Mouse (Mus musculus): Measurements from ENCODE around the gene Ncan.
A peak's percentile ranks its signal among the peaks of the same experiment; 100 is the strongest.

Gene Ncan

GRCm38 (mm10) chr8:70129309-70129952, 8.8 kb upstream of the Ncan start:
- no peak for DNase-seq (ENCODE audit: low spot score)

- DNase-seq (ENCODE audit: low spot score), result peak; percentile 46
Measured at GRCm38 (mm10) chr8:70128435-70128834, 7.8 kb upstream of the Ncan start.

- DNase-seq (ENCODE audit: low spot score), result no peak
Measured at GRCm38 (mm10) chr8:70124992-70125391, 4.3 kb upstream of the Ncan start.

- no peak for DNase-seq (ENCODE audit: low spot score)
Measured at GRCm38 (mm10) chr8:70122863-70123262, 2.2 kb upstream of the Ncan start.

- no peak for DNase-seq (ENCODE audit: low spot score)
Measured at GRCm38 (mm10) chr8:70118726-70119700, 1.7 kb downstream of the Ncan start.

- DNase-seq (ENCODE audit: low spot score), result no peak
Measured at GRCm38 (mm10) chr8:70117611-70118010, 3.1 kb downstream of the Ncan start.

GRCm38 (mm10) chr8:70114892-70115291, 5.8 kb downstream of the Ncan start:
- no peak for DNase-seq (ENCODE audit: low spot score)

- DNase-seq (ENCODE audit: low spot score), result no peak
Measured at GRCm38 (mm10) chr8:70114488-70114887, 6.2 kb downstream of the Ncan start.

- no peak for DNase-seq (ENCODE audit: low spot score)
Measured at GRCm38 (mm10) chr8:70112401-70113016, 8.2 kb downstream of the Ncan start.

GRCm38 (mm10) chr8:70111192-70111795, 9.4 kb downstream of the Ncan start:
- DNase-seq (ENCODE audit: low spot score), result no peak

GRCm38 (mm10) chr8:70110451-70110850, 10.2 kb downstream of the Ncan start:
- no peak for DNase-seq (ENCODE audit: low spot score)

- DNase-seq (ENCODE audit: low spot score), result no peak
Measured at GRCm38 (mm10) chr8:70104922-70105321, 15.8 kb downstream of the Ncan start.

- no peak for DNase-seq (ENCODE audit: low spot score)
Measured at GRCm38 (mm10) chr8:70104506-70104905, 16.2 kb downstream of the Ncan start.

GRCm38 (mm10) chr8:70100241-70100640, 20.4 kb downstream of the Ncan start:
- no peak for DNase-seq (ENCODE audit: low spot score)

- no peak for DNase-seq (ENCODE audit: low spot score)
Measured at GRCm38 (mm10) chr8:70099276-70099675, 21.4 kb downstream of the Ncan start.

GRCm38 (mm10) chr8:70092786-70093185, 27.9 kb downstream of the Ncan start:
- DNase-seq (ENCODE audit: low spot score), result no peak

- DNase-seq (ENCODE audit: low spot score), result no peak
Measured at GRCm38 (mm10) chr8:70089296-70089960, 31.2 kb downstream of the Ncan start.

- no peak for DNase-seq (ENCODE audit: low spot score)
Measured at GRCm38 (mm10) chr8:70087836-70088650, 32.6 kb downstream of the Ncan start.

- no peak for DNase-seq (ENCODE audit: low spot score)
Measured at GRCm38 (mm10) chr8:70087237-70087636, 33.4 kb downstream of the Ncan start.

GRCm38 (mm10) chr8:70086151-70086550, 34.5 kb downstream of the Ncan start:
- DNase-seq (ENCODE audit: low spot score), result no peak
